Mouse (Mus musculus) stomach, embryonic 16.5 days (tissue): ENCODE data around the gene Rtp4. TPM values are rescaled to one million over a fixed set of nuclear protein-coding genes. Genes with fewer than 3 reads are reported as not detected.

ENCODE experiments used
- ATAC-seq: fragments of 200-750 bp; cut with Nextera tagmentation; 2 replicates; pipeline ENCODE4 v1.8.0; 2017; ENCODE audit warnings: moderate number of reproducible peaks, moderate TSS enrichment; ENCODE audit not compliant: insufficient read depth, low FRiP score
- H3K27ac ChIP-seq: fragments of 300-500 bp; sonication (generic); 2 replicates; pipeline ENCODE4 v1.5.1; 2014; ENCODE audit warnings: low read length
- H3K27me3 ChIP-seq: fragments of 300-500 bp; sonication (generic); 2 replicates; pipeline ENCODE4 v1.6.1; 2014; ENCODE audit warnings: low read length, control low read depth, mixed read lengths; ENCODE audit not compliant: control insufficient read depth, insufficient read depth
- H3K36me3 ChIP-seq: fragments of 300-500 bp; sonication (generic); 2 replicates; pipeline ENCODE4 v1.6.1; 2014; ENCODE audit warnings: low read length; ENCODE audit not compliant: control insufficient read depth, insufficient read depth
- H3K4me1 ChIP-seq: fragments of 300-500 bp; sonication (generic); 2 replicates; pipeline ENCODE4 v1.6.1; 2014; ENCODE audit warnings: low read length, control low read depth, mixed read lengths; ENCODE audit not compliant: control insufficient read depth, insufficient read depth
- H3K4me2 ChIP-seq: fragments of 300-500 bp; sonication (generic); 2 replicates; pipeline ENCODE4 v1.6.1; 2014; ENCODE audit warnings: low read depth, low read length, mixed read lengths
- H3K4me3 ChIP-seq: fragments of 300-500 bp; sonication (generic); replicated peaks from 2 replicates; pipeline ENCODE4 v1.5.1; 2014; ENCODE audit warnings: mild to moderate bottlenecking, low read length
- H3K9ac ChIP-seq: fragments of 300-500 bp; sonication (generic); 2 replicates; pipeline ENCODE4 v1.6.1; 2014; ENCODE audit warnings: low read length
- H3K9me3 ChIP-seq: fragments of 300-500 bp; sonication (generic); replicated peaks from 2 replicates; pipeline ENCODE4 v1.6.1; 2016; ENCODE audit warnings: low read length, control low read depth; ENCODE audit not compliant: control insufficient read depth
- WGBS: fragments of 180-500 bp; shearing (Covaris S2); extraction: QIAGEN DNeasy Blood & Tissue Kit; methylation state at CpG from one replicate; pipeline ENCODE4 v1.1.7; 2014; 5-methylcytosine and 5-hydroxymethylcytosine counted together
- polyA plus RNA-seq: library from polyadenylated mRNA; unstranded; fragments of >200 nt; fragmentation: Nextera tagmentation; extraction: Ambion mirVana; gene quantifications from 2 replicates; pipeline ENCODE4 v1.2.1, GENCODE M21; 2015

Gene Rtp4
- polyA plus RNA-seq, 1 experiment from 2014 or later: 5.6 TPM

GRCm38 (mm10) chr16:23492783-23493182 is 27.3 kb upstream of the Rtp4 start:
- H3K9me3 ChIP-seq: no peaks in the 10 kb centered on the region
- H3K4me2 ChIP-seq: no peak overlapping the region
- no peak overlapping the region for H3K27ac ChIP-seq
- no peak overlapping the region for H3K9ac ChIP-seq
- H3K36me3 ChIP-seq: no peaks in the 10 kb centered on the region
- 77% methylated on average over 4 of the region's 4 CpGs for WGBS
- no peaks in the 10 kb centered on the region for H3K4me1 ChIP-seq
- no peak overlapping the region for H3K4me3 ChIP-seq
- no peaks in the 10 kb centered on the region for H3K27me3 ChIP-seq
- ATAC-seq: no peak

GRCm38 (mm10) chr16:23496245-23496924 is 23.7 kb upstream of the Rtp4 start:
- WGBS: 57% methylated on average over 8 of the region's 8 CpGs
- H3K9ac ChIP-seq: no peak overlapping the region

GRCm38 (mm10) chr16:23497440-23497839 is 22.7 kb upstream of the Rtp4 start:
- no peak overlapping the region for H3K4me2 ChIP-seq
- no peaks in the 10 kb centered on the region for H3K9me3 ChIP-seq
- H3K27ac ChIP-seq: no peak overlapping the region
- no peaks in the 10 kb centered on the region for H3K36me3 ChIP-seq
- peaks cover 7% of the 10 kb centered on the region for H3K27me3 ChIP-seq
- WGBS: 8% methylated on average over 3 of the region's 3 CpGs
- ATAC-seq: peak; percentile 74
- H3K4me3 ChIP-seq: no peak overlapping the region
- H3K4me1 ChIP-seq: 0 out of 2 replicates have a peak, but pooled peaks cover 5% of the 10 kb centered on the region
- no peak overlapping the region for H3K9ac ChIP-seq

More at GRCm38 (mm10) chr16:23496245-23496924, 23.7 kb upstream of the Rtp4 start:
- Histone ChIP-seq H3K4me3 (no peak overlapping the region), H3K36me3 (no peaks in the 10 kb centered on the region), H3K27ac (no peak overlapping the region), H3K4me1 (0 out of 2 replicates have a peak, but pooled peaks cover 5% of the 10 kb centered on the region), H3K27me3 (peaks cover 3% of the 10 kb centered on the region), H3K9me3 (no peaks in the 10 kb centered on the region), H3K4me2 (no peak overlapping the region)
- ATAC-seq: no peak

GRCm38 (mm10) chr16:23497881-23498280 is 22.2 kb upstream of the Rtp4 start:
- H3K27ac ChIP-seq: no peak overlapping the region
- no peak overlapping the region for H3K4me2 ChIP-seq
- H3K9me3 ChIP-seq: no peaks in the 10 kb centered on the region
- H3K4me1 ChIP-seq: 0 out of 2 replicates have a peak, but pooled peaks cover 5% of the 10 kb centered on the region
- ATAC-seq: no peak
- H3K9ac ChIP-seq: no peak overlapping the region
- no peak overlapping the region for H3K4me3 ChIP-seq
- 42% methylated on average over 1 of the region's 1 CpGs for WGBS
- no peaks in the 10 kb centered on the region for H3K36me3 ChIP-seq
- peaks cover 7% of the 10 kb centered on the region for H3K27me3 ChIP-seq

- no peak overlapping the region for H3K27ac ChIP-seq
- 0 out of 2 replicates have a peak, but pooled peaks cover 5% of the 10 kb centered on the region for H3K4me1 ChIP-seq
- no peaks in the 10 kb centered on the region for H3K36me3 ChIP-seq
- ATAC-seq: no peak
- 52% methylated on average over 7 of the region's 7 CpGs for WGBS
- H3K9me3 ChIP-seq: no peaks in the 10 kb centered on the region
- no peak overlapping the region for H3K4me3 ChIP-seq
- peaks cover 7% of the 10 kb centered on the region for H3K27me3 ChIP-seq
- H3K4me2 ChIP-seq: no peak overlapping the region
- no peak overlapping the region for H3K9ac ChIP-seq
These were observed 21.4 kb upstream of the Rtp4 start for GRCm38 (mm10) chr16:23498691-23499131.

GRCm38 (mm10) chr16:23500558-23500957 is 19.5 kb upstream of the Rtp4 start:
- H3K27ac ChIP-seq: no peak overlapping the region
- ATAC-seq: no peak
- no peaks in the 10 kb centered on the region for H3K36me3 ChIP-seq
- no peak overlapping the region for H3K4me2 ChIP-seq
- H3K4me3 ChIP-seq: no peak overlapping the region
- 49% methylated on average over 5 of the region's 5 CpGs for WGBS
- peaks cover 7% of the 10 kb centered on the region for H3K27me3 ChIP-seq
- H3K9me3 ChIP-seq: no peaks in the 10 kb centered on the region
- H3K4me1 ChIP-seq: 0 out of 2 replicates have a peak, but pooled peaks cover 5% of the 10 kb centered on the region
- H3K9ac ChIP-seq: no peak overlapping the region

GRCm38 (mm10) chr16:23501288-23501687 is 18.8 kb upstream of the Rtp4 start:
- H3K4me1 ChIP-seq: 0 out of 2 replicates have a peak, but pooled peaks cover 5% of the 10 kb centered on the region
- peaks cover 7% of the 10 kb centered on the region for H3K27me3 ChIP-seq
- H3K9me3 ChIP-seq: no peaks in the 10 kb centered on the region
- H3K9ac ChIP-seq: no peak overlapping the region
- no peak for ATAC-seq
- no peak overlapping the region for H3K4me2 ChIP-seq
- H3K4me3 ChIP-seq: no peak overlapping the region
- WGBS: 84% methylated on average over 2 of the region's 2 CpGs
- H3K36me3 ChIP-seq: no peaks in the 10 kb centered on the region
- H3K27ac ChIP-seq: no peak overlapping the region

GRCm38 (mm10) chr16:23502478-23502877 is 17.6 kb upstream of the Rtp4 start:
- no peaks in the 10 kb centered on the region for H3K36me3 ChIP-seq
- H3K27me3 ChIP-seq: peaks cover 7% of the 10 kb centered on the region
- H3K4me2 ChIP-seq: no peak overlapping the region
- no peaks in the 10 kb centered on the region for H3K9me3 ChIP-seq
- no peak overlapping the region for H3K9ac ChIP-seq
- 73% methylated on average over 3 of the region's 3 CpGs for whole genome bisulfite sequencing
- no peak for ATAC-seq
- H3K4me1 ChIP-seq: 0 out of 2 replicates have a peak, but pooled peaks cover 5% of the 10 kb centered on the region
- H3K27ac ChIP-seq: no peak overlapping the region
- H3K4me3 ChIP-seq: no peak overlapping the region

GRCm38 (mm10) chr16:23503351-23503750 is 16.7 kb upstream of the Rtp4 start:
- no peak for ATAC-seq

More at GRCm38 (mm10) chr16:23503351-23503750, 16.7 kb upstream of the Rtp4 start:
- 73% methylated on average over 4 of the region's 4 CpGs for WGBS
- H3K4me2 ChIP-seq: no peak overlapping the region
- H3K36me3 ChIP-seq: no peaks in the 10 kb centered on the region
- no peak overlapping the region for H3K9ac ChIP-seq
- H3K9me3 ChIP-seq: no peaks in the 10 kb centered on the region
- H3K4me1 ChIP-seq: 0 out of 2 replicates have a peak, but pooled peaks cover under 1% of the 10 kb centered on the region
- H3K27me3 ChIP-seq: peaks cover 7% of the 10 kb centered on the region
- no peak overlapping the region for H3K27ac ChIP-seq
- no peak overlapping the region for H3K4me3 ChIP-seq
